Mouse (Mus musculus) C2C12 (cell line): ENCODE data around the gene Axin2.

ENCODE experiments used
- CTCF ChIP-seq: IDR thresholded peaks from one replicate; pipeline ENCODE4 v1.5.1; 2011; ENCODE audit not compliant: control insufficient read depth, insufficient read depth, insufficient read length
- MYOD1 ChIP-seq: IDR thresholded peaks from one replicate; pipeline ENCODE4 v1.6.1; 2011; ENCODE audit warnings: low read depth; ENCODE audit not compliant: control insufficient read depth, insufficient read length
- MYOG ChIP-seq: IDR thresholded peaks from one replicate; pipeline ENCODE4 v1.6.1; 2011; ENCODE audit not compliant: control insufficient read depth, insufficient read length; ENCODE audit errors: extremely low read depth

DNA sequence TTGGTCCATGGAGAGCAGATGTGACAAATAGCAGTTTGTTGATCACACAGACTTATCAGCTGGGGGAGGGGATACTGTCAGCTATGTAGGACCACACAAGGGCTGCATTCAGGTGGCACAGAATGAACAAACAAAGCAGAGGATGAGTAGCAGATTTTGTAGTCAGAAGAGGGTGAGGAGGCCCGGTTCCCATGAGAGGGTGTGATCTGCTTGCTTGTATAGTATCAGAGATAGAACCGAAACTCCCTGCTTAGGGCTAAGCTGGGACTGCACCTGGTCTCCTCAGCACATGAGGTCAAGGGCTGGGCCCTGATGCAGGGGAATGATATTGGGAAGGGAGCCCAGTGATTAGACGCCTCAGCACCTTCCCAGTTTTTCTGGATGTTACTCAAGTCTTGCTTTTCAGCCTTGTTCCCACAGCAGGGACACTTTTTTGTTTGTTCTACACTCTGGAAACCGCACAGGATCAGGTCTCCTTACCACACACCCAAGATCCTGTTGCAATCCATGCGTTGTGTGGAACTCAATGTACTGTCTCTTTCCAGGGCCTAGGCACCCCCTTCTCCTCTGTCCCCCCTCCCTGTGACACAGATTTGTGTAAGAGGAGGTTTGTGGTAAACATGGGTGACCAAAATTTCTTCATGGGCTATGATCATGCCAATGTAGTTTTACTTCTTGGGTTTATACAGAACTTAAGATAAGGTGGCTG is 64.7 kb downstream of the Axin2 start:
- no peak for TF ChIP-seq MYOD1
- TF ChIP-seq MYOG: no peak
- TF ChIP-seq CTCF: no peak
